Mouse (Mus musculus) heart, embryonic 11.5 days (tissue): ENCODE results near the gene Mapk8ip3. TPM values are rescaled to one million over a fixed set of nuclear protein-coding genes. Genes with fewer than 3 reads are reported as not detected.
A peak's percentile ranks its signal among the peaks of the same experiment; 100 is the strongest.

Experiments
- ATAC-seq: fragments of 200-750 bp; cut with Nextera tagmentation; replicated peaks from 2 replicates; pipeline ENCODE4 v1.8.0; 2017; ENCODE audit warnings: moderate library complexity; ENCODE audit not compliant: insufficient number of reproducible peaks, low FRiP score, low TSS enrichment
- H3K27ac ChIP-seq: fragments of 300-500 bp; sonication (generic); 2 replicates; pipeline ENCODE4 v1.5.1; 2014; ENCODE audit warnings: mild to moderate bottlenecking, low read depth, low read length
- H3K27me3 ChIP-seq: fragments of 300-500 bp; sonication (generic); 2 replicates; pipeline ENCODE4 v1.6.1; 2014; ENCODE audit warnings: mild to moderate bottlenecking, low read length, mixed read lengths; ENCODE audit not compliant: control insufficient read depth, insufficient read depth
- H3K36me3 ChIP-seq: fragments of 300-500 bp; sonication (generic); 2 replicates; pipeline ENCODE4 v1.6.1; 2014; ENCODE audit warnings: mild to moderate bottlenecking, low read length, moderate library complexity, mixed read lengths; ENCODE audit not compliant: control insufficient read depth, insufficient read depth
- H3K4me1 ChIP-seq: fragments of 300-500 bp; sonication (generic); 2 replicates; pipeline ENCODE4 v1.6.1; 2014; ENCODE audit warnings: low read length; ENCODE audit not compliant: control insufficient read depth, insufficient read depth
- H3K4me2 ChIP-seq: fragments of 300-500 bp; sonication (generic); 2 replicates; pipeline ENCODE4 v1.6.1; 2014; ENCODE audit warnings: mild to moderate bottlenecking, moderate library complexity
- H3K4me3 ChIP-seq: fragments of 300-500 bp; sonication (generic); 2 replicates; pipeline ENCODE4 v1.5.1; 2014; ENCODE audit warnings: low read depth, low read length
- H3K9ac ChIP-seq: fragments of 300-500 bp; sonication (generic); 2 replicates; pipeline ENCODE4 v1.6.1; 2014; ENCODE audit warnings: mild to moderate bottlenecking, low read depth, low read length, moderate library complexity
- H3K9me3 ChIP-seq: fragments of 300-500 bp; sonication (generic); replicated peaks from 2 replicates; pipeline ENCODE4 v1.6.1; 2016; ENCODE audit warnings: low read length; ENCODE audit not compliant: control insufficient read depth
- WGBS: fragments of 180-500 bp; shearing (Covaris S2); extraction: QIAGEN DNeasy Blood & Tissue Kit; methylation state at CpG from one replicate; pipeline ENCODE4 v1.1.7; 2014; ENCODE audit not compliant: insufficient replicate concordance; 5-methylcytosine and 5-hydroxymethylcytosine counted together
- polyA plus RNA-seq: library from polyadenylated mRNA; unstranded; fragments of >200 nt; fragmentation: Nextera tagmentation; extraction: Ambion mirVana; gene quantifications from 2 replicates; pipeline ENCODE4 v1.2.1, GENCODE M21; 2014

Gene Mapk8ip3
- polyA plus RNA-seq, 1 experiment from 2014 or later, result 34.2 TPM

GRCm38 (mm10) chr17:24913984-24914383, 22.8 kb downstream of the Mapk8ip3 start:
- no peaks in the 10 kb centered on the region for H3K4me1 ChIP-seq
- H3K27me3 ChIP-seq, result no peaks in the 10 kb centered on the region
- no peak for ATAC-seq
- no peak overlapping the region for H3K4me3 ChIP-seq
- H3K9ac ChIP-seq, result no peak overlapping the region
- peaks cover 37% of the 10 kb centered on the region for H3K36me3 ChIP-seq
- H3K9me3 ChIP-seq, result no peaks in the 10 kb centered on the region
- no peak overlapping the region for H3K4me2 ChIP-seq
- no peak overlapping the region for H3K27ac ChIP-seq

- peaks cover 33% of the 10 kb centered on the region for H3K36me3 ChIP-seq
- 89% methylated on average over 2 of the region's 2 CpGs for WGBS
These were observed 29.2 kb downstream of the Mapk8ip3 start for GRCm38 (mm10) chr17:24907591-24907990.

GRCm38 (mm10) chr17:24903767-24904166, 33.0 kb downstream of the Mapk8ip3 start:
- H3K36me3 ChIP-seq, result peaks cover 64% of the 10 kb centered on the region
- H3K9me3 ChIP-seq, result no peaks in the 10 kb centered on the region
- 0 out of 2 replicates have a peak, but pooled peaks cover 3% of the 10 kb centered on the region for H3K4me1 ChIP-seq
- H3K27ac ChIP-seq, result no peak overlapping the region
- H3K4me2 ChIP-seq, result no peak overlapping the region
- no peaks in the 10 kb centered on the region for H3K27me3 ChIP-seq
- H3K9ac ChIP-seq, result no peak overlapping the region
- 90% methylated on average over 9 of the region's 9 CpGs for WGBS
- ATAC-seq, result no peak
- no peak overlapping the region for H3K4me3 ChIP-seq

More at GRCm38 (mm10) chr17:24907591-24907990, 29.2 kb downstream of the Mapk8ip3 start:
- Histone ChIP-seq H3K4me3 (no peak overlapping the region), H3K27me3 (no peaks in the 10 kb centered on the region), H3K9me3 (no peaks in the 10 kb centered on the region), H3K27ac (no peak overlapping the region), H3K9ac (no peak overlapping the region), H3K4me1 (no peaks in the 10 kb centered on the region), H3K4me2 (no peak overlapping the region)
- ATAC-seq, result no peak

GRCm38 (mm10) chr17:24902671-24903474, 33.9 kb downstream of the Mapk8ip3 start:
- Histone ChIP-seq H3K9ac (no peak overlapping the region), H3K4me2 (0 out of 2 replicates have a peak overlapping the region, but pooled peaks have one; percentile 35), H3K36me3 (peaks cover 67% of the 10 kb centered on the region), H3K4me1 (peaks cover 4% of the 10 kb centered on the region; the same call in 1 of the 2 replicates), H3K4me3 (no peak overlapping the region), H3K27ac (peak overlapping the region; percentile 67), H3K9me3 (no peaks in the 10 kb centered on the region), H3K27me3 (no peaks in the 10 kb centered on the region)
- ATAC-seq, result peak; percentile 77
- WGBS, result 59% methylated on average over 9 of the region's 9 CpGs

- peaks cover 11% of the 10 kb centered on the region for H3K4me1 ChIP-seq
- H3K4me3 ChIP-seq, result no peak overlapping the region
- 87% methylated on average over 5 of the region's 5 CpGs for WGBS
- ATAC-seq, result no peak
- no peaks in the 10 kb centered on the region for H3K9me3 ChIP-seq
- H3K27ac ChIP-seq, result no peak overlapping the region
- no peaks in the 10 kb centered on the region for H3K27me3 ChIP-seq
- no peak overlapping the region for H3K4me2 ChIP-seq
- no peak overlapping the region for H3K9ac ChIP-seq
- H3K36me3 ChIP-seq, result peaks cover 68% of the 10 kb centered on the region
These were observed 34.7 kb downstream of the Mapk8ip3 start for GRCm38 (mm10) chr17:24902124-24902523.

GRCm38 (mm10) chr17:24900014-24900413, 36.8 kb downstream of the Mapk8ip3 start:
- ATAC-seq, result no peak
- H3K4me3 ChIP-seq, result no peak overlapping the region
- peaks cover 56% of the 10 kb centered on the region for H3K36me3 ChIP-seq
- no peak overlapping the region for H3K27ac ChIP-seq
- H3K4me1 ChIP-seq, result peaks cover 27% of the 10 kb centered on the region
- H3K9me3 ChIP-seq, result no peaks in the 10 kb centered on the region
- no peak overlapping the region for H3K9ac ChIP-seq
- H3K4me2 ChIP-seq, result no peak overlapping the region
- 93% methylated on average over 6 of the region's 6 CpGs for WGBS
- H3K27me3 ChIP-seq, result no peaks in the 10 kb centered on the region

DNA sequence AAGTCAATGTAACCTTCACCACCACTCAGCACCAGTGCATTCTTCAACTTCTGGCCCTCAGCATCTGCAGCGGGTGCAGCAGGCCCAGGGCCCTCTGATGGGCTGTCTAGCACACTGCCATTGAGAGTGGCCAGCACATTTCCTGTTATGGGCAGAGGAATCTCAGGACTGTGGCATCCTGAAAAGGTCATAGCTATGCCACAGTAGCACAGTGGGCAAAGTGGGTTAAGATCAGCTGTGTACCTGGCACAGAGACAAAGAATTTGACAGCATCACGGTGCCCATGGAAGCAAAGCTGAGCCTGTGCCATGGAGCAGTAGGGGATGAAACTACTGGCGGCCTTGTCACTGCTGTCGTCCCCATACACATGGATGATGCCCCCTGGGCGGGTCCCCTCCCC, 37.6 kb downstream of the Mapk8ip3 start:
- Histone ChIP-seq H3K36me3 (peaks cover 48% of the 10 kb centered on the region), H3K27ac (no peak overlapping the region), H3K27me3 (no peaks in the 10 kb centered on the region), H3K9ac (no peak overlapping the region; the same call in 1 of the 2 replicates), H3K9me3 (no peaks in the 10 kb centered on the region), H3K4me2 (no peak overlapping the region), H3K4me1 (peaks cover 31% of the 10 kb centered on the region), H3K4me3 (no peak overlapping the region)
- WGBS, result 77% methylated on average over 5 of the region's 5 CpGs
- no peak for ATAC-seq

DNA sequence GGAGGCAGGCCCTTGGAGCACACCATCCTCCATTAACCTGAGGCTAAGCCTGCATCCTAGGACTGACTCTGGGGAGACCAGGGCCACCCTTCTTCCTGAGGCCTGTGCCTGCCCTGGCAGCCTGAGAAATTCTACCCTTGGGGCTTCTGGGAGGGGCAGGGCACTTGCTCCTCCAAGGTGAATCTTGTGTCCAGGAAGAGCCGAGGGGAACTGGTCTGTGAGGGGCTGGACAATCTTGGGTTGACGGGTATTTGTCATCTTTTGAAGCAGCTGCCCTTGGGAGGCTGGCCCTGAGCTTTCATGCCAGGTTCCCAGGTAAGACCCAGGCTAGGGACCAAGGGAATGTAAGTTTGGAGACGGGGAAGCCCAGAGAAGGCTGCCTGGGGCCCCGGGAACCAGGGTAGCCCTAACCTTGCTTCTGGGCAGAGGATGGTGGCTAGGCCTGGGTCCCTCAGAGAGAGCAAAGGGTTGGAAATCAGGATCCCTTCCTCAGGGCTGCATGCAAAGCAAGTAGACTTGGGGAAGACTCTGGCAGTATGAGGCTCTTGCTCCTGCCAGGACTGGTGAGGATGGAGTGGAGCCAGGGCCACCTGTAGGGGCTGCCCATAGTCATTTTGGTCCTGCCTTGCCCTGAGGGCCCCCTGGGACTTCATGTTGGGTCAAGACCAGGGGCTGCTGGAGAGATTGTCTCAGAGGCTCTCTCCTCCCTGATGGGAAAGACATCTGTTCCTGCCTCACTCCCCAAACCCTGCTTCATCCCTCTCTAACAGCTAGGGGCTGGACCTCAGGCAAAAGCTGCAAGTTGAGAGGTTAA, 38.5 kb downstream of the Mapk8ip3 start:
- H3K9ac ChIP-seq, result no peak overlapping the region
- H3K27ac ChIP-seq, result no peak overlapping the region
- H3K4me1 ChIP-seq, result peaks cover 35% of the 10 kb centered on the region
- H3K4me2 ChIP-seq, result no peak overlapping the region; the same call in 1 of the 2 replicates
- no peak overlapping the region for H3K4me3 ChIP-seq
- peaks cover 46% of the 10 kb centered on the region for H3K36me3 ChIP-seq
- no peaks in the 10 kb centered on the region for H3K27me3 ChIP-seq
- WGBS, result 87% methylated on average over 4 of the region's 4 CpGs
- H3K9me3 ChIP-seq, result no peaks in the 10 kb centered on the region
- ATAC-seq, result no peak
